Mouse (Mus musculus): Measurements from ENCODE around the gene Mmaa.

Gene Mmaa

GRCm38 (mm10) chr8:79288681-79289080, 6.1 kb downstream of the Mmaa start:
- no peak for DNase-seq (ENCODE audit: low read depth, low spot score)

- no peak for DNase-seq (ENCODE audit: low read depth, low spot score)
These were observed 6.5 kb downstream of the Mmaa start for GRCm38 (mm10) chr8:79288250-79288649.

- DNase-seq (ENCODE audit: low read depth, low spot score): no peak
These were observed 8.3 kb downstream of the Mmaa start for GRCm38 (mm10) chr8:79286424-79286823.

- DNase-seq (ENCODE audit: low read depth, low spot score): no peak
These were observed 10.1 kb downstream of the Mmaa start for GRCm38 (mm10) chr8:79284626-79285025.

- no peak for DNase-seq (ENCODE audit: low read depth, low spot score)
These were observed 13.3 kb downstream of the Mmaa start for GRCm38 (mm10) chr8:79281376-79281890.

- no peak for DNase-seq (ENCODE audit: low read depth, low spot score)
These were observed 17.4 kb downstream of the Mmaa start for GRCm38 (mm10) chr8:79277264-79277870.

GRCm38 (mm10) chr8:79274940-79275339, 19.8 kb downstream of the Mmaa start:
- no peak for DNase-seq (ENCODE audit: low read depth, low spot score)

GRCm38 (mm10) chr8:79273776-79274175, 21.0 kb downstream of the Mmaa start:
- no peak for DNase-seq (ENCODE audit: low read depth, low spot score)

- no peak for DNase-seq (ENCODE audit: low read depth, low spot score)
These were observed 22.1 kb downstream of the Mmaa start for GRCm38 (mm10) chr8:79272676-79273075.

- no peak for DNase-seq (ENCODE audit: low read depth, low spot score)
These were observed 25.8 kb downstream of the Mmaa start for GRCm38 (mm10) chr8:79268921-79269320.

GRCm38 (mm10) chr8:79261920-79262319, 32.8 kb downstream of the Mmaa start:
- no peak for DNase-seq (ENCODE audit: low read depth, low spot score)

- DNase-seq (ENCODE audit: low read depth, low spot score): no peak
These were observed 38.5 kb downstream of the Mmaa start for GRCm38 (mm10) chr8:79256076-79256705.

- no peak for DNase-seq (ENCODE audit: low read depth, low spot score)
These were observed 41.0 kb downstream of the Mmaa start for GRCm38 (mm10) chr8:79253742-79254141.

- no peak for DNase-seq (ENCODE audit: low read depth, low spot score)
These were observed 46.3 kb downstream of the Mmaa start, which contains the start of gene 1700011L22Rik for GRCm38 (mm10) chr8:79248470-79248869. TSS of gene 1700011L22Rik (minus strand) at chr8:79248570.

- DNase-seq (ENCODE audit: low read depth, low spot score): no peak
These were observed 51.3 kb downstream of the Mmaa start for GRCm38 (mm10) chr8:79243422-79243821.

GRCm38 (mm10) chr8:79239996-79240395, 54.7 kb downstream of the Mmaa start:
- no peak for DNase-seq (ENCODE audit: low read depth, low spot score)

- DNase-seq (ENCODE audit: low read depth, low spot score): no peak
These were observed 55.4 kb downstream of the Mmaa start for GRCm38 (mm10) chr8:79239320-79239719.

GRCm38 (mm10) chr8:79229266-79229888, 65.4 kb downstream of the Mmaa start:
- DNase-seq (ENCODE audit: low read depth, low spot score): no peak

GRCm38 (mm10) chr8:79227916-79228315, 66.8 kb downstream of the Mmaa start:
- DNase-seq (ENCODE audit: low read depth, low spot score): no peak

- no peak for DNase-seq (ENCODE audit: low read depth, low spot score)
These were observed 67.5 kb downstream of the Mmaa start for GRCm38 (mm10) chr8:79227194-79227593.

GRCm38 (mm10) chr8:79226046-79226445, 68.7 kb downstream of the Mmaa start:
- no peak for DNase-seq (ENCODE audit: low read depth, low spot score)

- DNase-seq (ENCODE audit: low read depth, low spot score): no peak
These were observed 69.2 kb downstream of the Mmaa start for GRCm38 (mm10) chr8:79225586-79225985.

GRCm38 (mm10) chr8:79224363-79224762, 70.4 kb downstream of the Mmaa start:
- no peak for DNase-seq (ENCODE audit: low read depth, low spot score)
